Comparison of ENCODE assay signal across 21 mouse cellular contexts in the genomic region with DNA sequence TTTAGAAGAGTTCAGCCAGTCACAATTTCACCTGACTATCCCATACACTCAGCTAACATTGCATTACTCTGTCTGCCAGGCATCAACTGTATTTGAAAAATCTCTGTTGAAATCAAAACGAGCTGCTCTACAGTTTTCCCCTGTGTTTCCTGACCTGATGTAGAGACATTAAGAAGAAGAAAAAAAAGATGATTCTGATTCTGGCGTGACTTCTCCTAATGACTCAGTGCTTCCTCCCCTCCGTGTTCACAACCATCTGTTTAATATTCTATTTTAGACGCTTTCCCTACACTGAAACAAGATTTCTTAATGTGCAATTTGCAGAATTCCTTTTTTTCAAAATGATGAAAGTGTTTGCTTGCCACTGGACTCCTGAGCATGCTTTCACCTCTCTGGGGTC. TPM values are rescaled to one million over a fixed set of nuclear protein-coding genes. Genes with fewer than 3 reads are reported as not detected.
DNase-seq lines count a peak whose midpoint lies in the region; ATAC-seq lines count a peak whose summit lies in the region.
"Had no signal": no experiment of that assay in that cellular context is flagged by ENCODE, and none has a peak within 500 bp of the region (broad histone marks: within the 10 kb centered on the region; RNA-seq: fewer than 3 reads in every experiment).

No protein-coding gene starts in this region.

- DNase-seq in frontal cortex, postnatal 10 days (ENCODE audit: low spot score in 2 of 2), result no peak
- DNase-seq in layer of hippocampus, adult 9-11 months, result peak; percentile 15
- no peak for DNase-seq in layer of hippocampus, adult 9-10 months (ENCODE audit: low spot score)
- DNase-seq in adrenal gland, postnatal 36 days, result no peak
- DNase-seq: adrenal gland, adult 2 months; cerebellum, postnatal 14 days; embryo, embryonic 11 days; gastrocnemius, postnatal 14 days; heart, postnatal 10 days; liver; midbrain, embryonic 14.5 days; thymus, adult 18-20 months had no signal

- ATAC-seq in frontal cortex, adult (ENCODE audit: low TSS enrichment), result peak; percentile 52
- no peak for ATAC-seq in kidney, embryonic 16.5 days (ENCODE audit: low FRiP score, low TSS enrichment)
- ATAC-seq: forebrain, embryonic 16.5 days; lung, postnatal 0 days had no signal

- H3K9ac ChIP-seq in kidney, embryonic 16.5 days (replicated peaks; ENCODE audit: low read length), result no peak overlapping the region
- H3K9ac ChIP-seq: hindbrain, embryonic 13.5 days; neural tube, embryonic 13.5 days had no signal

- no peaks in the 10 kb centered on the region for H3K79me2 ChIP-seq in macrophage (ENCODE audit: inconsistent target)

- no peak overlapping the region for H3K4me3 ChIP-seq in macrophage (ENCODE audit: inconsistent target)
- no peak overlapping the region for H3K4me3 ChIP-seq in kidney, embryonic 16.5 days (ENCODE audit: low read length)
- H3K4me3 ChIP-seq: heart, embryonic 10.5 days; hindbrain, embryonic 13.5 days; megakaryocyte, embryonic 14.5 days; neural tube, embryonic 13.5 days had no signal

- H3K36me3 ChIP-seq in macrophage (ENCODE audit: inconsistent target), result no peaks in the 10 kb centered on the region
- H3K36me3 ChIP-seq in kidney, embryonic 16.5 days (ENCODE audit: insufficient read depth, low read length), result no peaks in the 10 kb centered on the region
- H3K36me3 ChIP-seq: heart, embryonic 10.5 days; hindbrain, embryonic 13.5 days; neural tube, embryonic 13.5 days had no signal

- WGBS in macrophage (ENCODE audit: missing documents), result 6% methylated on average over 4 of the region's 4 CpGs
- WGBS in kidney, embryonic 16.5 days, result 69% methylated on average over 4 of the region's 4 CpGs

- no peak overlapping the region for H3K4me2 ChIP-seq in kidney, embryonic 16.5 days (replicated peaks; ENCODE audit: low read depth, low read length)
- H3K4me2 ChIP-seq: hindbrain, embryonic 13.5 days; neural tube, embryonic 13.5 days had no signal

- H3K27ac ChIP-seq in macrophage, result peak overlapping the region; percentile 100
- no peak overlapping the region for H3K27ac ChIP-seq in kidney, embryonic 16.5 days (ENCODE audit: low read length)
- H3K27ac ChIP-seq: heart, embryonic 10.5 days; hindbrain, embryonic 13.5 days; neural tube, embryonic 13.5 days had no signal

- no peaks in the 10 kb centered on the region for H3K9me3 ChIP-seq in kidney, embryonic 16.5 days (ENCODE audit: low read length)
- H3K9me3 ChIP-seq: heart, embryonic 10.5 days; hindbrain, embryonic 13.5 days; neural tube, embryonic 13.5 days had no signal

- no peaks in the 10 kb centered on the region for H3K27me3 ChIP-seq in kidney, embryonic 16.5 days (ENCODE audit: insufficient read depth, low read length)
- H3K27me3 ChIP-seq: hindbrain, embryonic 13.5 days; megakaryocyte, embryonic 14.5 days; neural tube, embryonic 13.5 days had no signal

- peaks cover 3% of the 10 kb centered on the region; the same call in 1 of the 2 replicates for H3K4me1 ChIP-seq in kidney, embryonic 16.5 days (ENCODE audit: insufficient read depth, low read length)
- H3K4me1 ChIP-seq: heart, embryonic 10.5 days; megakaryocyte, embryonic 14.5 days had no signal

RNA-seq across cellular contexts. Expression of a gene that starts 42.7 kb away (rescaled TPM):
- 100 to 1,000 TPM; 298 to 910 (median 469) TPM for total RNA-seq in macrophage (2018; cell fraction: chromatin; rRNA removed)
- 100 to 1,000 TPM in 15 of 26 experiments, 10 to 100 TPM in 11; 81.2 to 152 (median 112) TPM for total RNA-seq in macrophage (2018; cell fraction: cytosol; rRNA removed)
- total RNA-seq in macrophage (2018; cell fraction: nucleus; rRNA removed), result 1,000 to 10,000 TPM in 1 of 26 experiments, 100 to 1,000 TPM in 25; 194 to 1,029 (median 383) TPM
- 107 to 216 TPM (median 113 TPM) in 3 replicates for polyA plus RNA-seq in macrophage (2018)
- polyA plus RNA-seq in kidney, embryonic 16.5 days (2015; fragmentation: Nextera tagmentation; extraction: Ambion mirVana), result 34.1 and 37.6 TPM in 2 replicates
- total RNA-seq in adrenal gland, postnatal 36 days (2021), result 10 to 100 TPM; 19.7 to 22.8 TPM
